Mouse (Mus musculus): ENCODE results near the gene Hmgb2.

The Hmgb2 gene

DNA sequence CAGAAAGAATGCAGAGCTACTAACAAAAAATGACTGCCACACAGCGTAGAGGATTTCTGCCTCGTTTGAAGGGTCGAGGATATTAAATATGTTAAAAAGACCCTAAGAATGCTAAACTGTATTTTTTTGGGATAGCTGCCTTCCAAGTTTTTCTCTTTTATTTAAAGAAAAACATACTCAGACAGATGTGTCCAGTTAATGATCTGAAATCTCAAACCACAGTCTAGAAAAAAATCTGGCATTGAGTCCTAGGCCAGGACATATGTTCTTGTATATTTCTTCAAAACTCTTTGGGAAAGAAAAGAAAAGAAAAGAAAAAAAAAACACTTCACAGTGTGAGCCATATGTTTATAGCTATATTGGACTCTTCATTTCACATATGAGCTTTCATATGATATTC is 51.0 kb downstream of the Hmgb2 start:
- no peak for DNase-seq

DNA sequence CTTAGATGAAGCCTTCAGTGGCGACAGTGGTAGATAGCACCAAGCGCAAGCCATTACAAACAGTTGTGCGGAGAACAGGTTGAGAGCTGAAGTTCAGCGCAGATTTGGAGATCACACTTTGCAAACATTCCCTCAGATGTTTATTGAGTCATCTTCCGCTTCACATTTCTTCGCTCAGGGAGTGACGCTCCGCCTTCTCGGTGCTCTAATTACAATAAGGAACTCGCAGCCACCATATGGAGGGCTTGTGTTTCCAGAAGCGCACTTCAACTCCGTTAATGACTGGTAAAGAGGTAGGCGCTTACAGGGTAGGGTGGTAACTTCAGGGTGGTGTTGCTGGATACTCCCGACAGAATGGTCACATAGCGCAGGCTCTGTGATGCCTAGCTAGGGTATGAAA is 52.0 kb downstream of the Hmgb2 start:
- DNase-seq: no peak

DNA sequence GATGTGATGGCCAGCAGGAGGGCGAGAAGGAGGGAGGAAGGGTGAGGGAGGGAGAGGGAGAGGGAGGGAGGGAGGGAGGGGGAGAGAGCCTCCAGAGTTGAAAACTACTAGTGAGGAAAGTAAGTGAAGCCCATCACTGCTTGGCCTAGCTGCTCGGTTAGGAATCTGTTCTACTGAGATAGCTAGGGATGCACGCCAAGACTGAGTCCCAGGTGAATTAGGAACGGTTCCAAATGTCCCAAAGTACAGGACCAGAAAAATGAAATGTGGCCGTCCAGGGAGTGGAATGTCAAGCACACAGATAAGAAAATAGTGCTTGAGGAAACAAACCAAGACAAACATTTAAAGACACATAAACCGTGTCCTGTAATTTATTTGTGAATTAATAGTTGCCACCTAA is 53.3 kb downstream of the Hmgb2 start:
- DNase-seq: no peak
